Mouse (Mus musculus): ENCODE data around the gene Htt.

GRCm38 (mm10) chr5:34924519-34924918 is 163.0 kb downstream of the Htt start:
- TF ChIP-seq CTCF (IDR thresholded peaks at IDR 0.05) = no peak
- no peak for TF ChIP-seq EP300 (IDR thresholded peaks at IDR 0.05)

Data from lung, postnatal 0 days (tissue).